Mouse (Mus musculus) forebrain, embryonic 14.5 days (tissue): Measurements from ENCODE around the gene Fto. TPM values are rescaled to one million over a fixed set of nuclear protein-coding genes. Genes with fewer than 3 reads are reported as not detected.
A peak's percentile ranks its signal among the peaks of the same experiment; 100 is the strongest.

Experiments used
- ATAC-seq: fragments of 200-750 bp; cut with Nextera tagmentation; 2 replicates; pipeline ENCODE4 v1.8.0; 2017; ENCODE audit warnings: mild to moderate bottlenecking, moderate library complexity
- DNase-seq: peaks from one replicate; pipeline ENCODE4 v3.0.0-alpha.2; 2015; ENCODE audit warnings: low spot score
- H3K27ac ChIP-seq: fragments of 300-500 bp; sonication (generic); 2 replicates; pipeline ENCODE4 v1.5.1; 2014; ENCODE audit warnings: low read depth, mild to moderate bottlenecking, control low read depth, low read length, moderate library complexity
- H3K27me3 ChIP-seq: fragments of 300-500 bp; sonication (generic); replicated peaks from 2 replicates; pipeline ENCODE4 v1.6.1; 2014; ENCODE audit warnings: low read length, control low read depth, mixed read lengths; ENCODE audit not compliant: control insufficient read depth, insufficient read depth
- H3K36me3 ChIP-seq: fragments of 300-500 bp; sonication (generic); 2 replicates; pipeline ENCODE4 v1.6.1; 2014; ENCODE audit warnings: low read length, control low read depth; ENCODE audit not compliant: control insufficient read depth, insufficient read depth
- H3K4me1 ChIP-seq: fragments of 300-500 bp; sonication (generic); 2 replicates; pipeline ENCODE4 v1.6.1; 2014; ENCODE audit warnings: antibody characterized with exemption, low read length, control low read depth; ENCODE audit not compliant: control insufficient read depth, insufficient read depth
- H3K4me2 ChIP-seq: fragments of 300-500 bp; sonication (generic); 2 replicates; pipeline ENCODE4 v1.6.1; 2014; ENCODE audit warnings: mild to moderate bottlenecking, control low read depth, low read length
- H3K4me3 ChIP-seq: fragments of 300-500 bp; sonication (generic); 2 replicates; pipeline ENCODE4 v1.5.1; 2014; ENCODE audit warnings: low read depth, low read length, control low read depth
- H3K9ac ChIP-seq: fragments of 300-500 bp; sonication (generic); 2 replicates; pipeline ENCODE4 v1.6.1; 2014; ENCODE audit warnings: mild to moderate bottlenecking, low read length, control low read depth, moderate library complexity
- H3K9me3 ChIP-seq: fragments of 300-500 bp; sonication (generic); replicated peaks from 2 replicates; pipeline ENCODE4 v1.6.1; 2016; ENCODE audit warnings: low read length, control low read depth, mixed read lengths; ENCODE audit not compliant: control insufficient read depth
- WGBS: fragments of 180-500 bp; shearing (Covaris S2); extraction: QIAGEN DNeasy Blood & Tissue Kit; methylation state at CpG from one replicate; pipeline ENCODE4 v1.1.7; 2014; 5-methylcytosine and 5-hydroxymethylcytosine counted together
- polyA plus RNA-seq: library from polyadenylated mRNA; unstranded; fragments of >200 nt; fragmentation: Nextera tagmentation; extraction: Ambion mirVana; gene quantifications from 2 replicates; pipeline ENCODE4 v1.2.1, GENCODE M21; 2014

Fto gene
- polyA plus RNA-seq, 1 experiment from 2014 or later: 103 TPM

DNA sequence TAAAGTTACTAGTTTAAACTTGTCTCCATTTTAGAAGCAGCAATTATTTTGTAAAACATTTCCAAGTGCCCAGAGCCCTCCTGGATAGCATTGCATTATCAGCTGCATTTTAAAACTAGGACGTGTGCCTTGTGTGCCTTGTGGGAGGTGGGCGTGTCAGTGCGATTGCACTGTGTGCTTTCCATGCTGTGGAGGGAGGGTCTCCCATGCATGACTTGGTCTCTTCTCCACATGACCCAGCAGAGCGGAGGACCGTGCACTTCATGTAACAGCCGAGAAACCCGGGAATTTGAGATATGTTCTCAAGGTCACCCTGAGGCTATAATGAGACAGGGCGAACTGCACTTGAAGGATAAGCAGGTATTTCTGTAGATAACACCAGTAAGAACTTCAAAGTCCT lies 347.6 kb downstream of the Fto start:
- no peak for ATAC-seq
- Histone ChIP-seq H3K4me2 (no peak overlapping the region), H3K9ac (no peak overlapping the region), H3K9me3 (no peaks in the 10 kb centered on the region), H3K27me3 (no peaks in the 10 kb centered on the region), H3K4me1 (peaks cover 4% of the 10 kb centered on the region; the same call in 1 of the 2 replicates), H3K36me3 (no peaks in the 10 kb centered on the region), H3K4me3 (no peak overlapping the region), H3K27ac (no peak overlapping the region)
- WGBS: 85% methylated on average over 8 of the region's 8 CpGs
- DNase-seq: no peak

- WGBS: 35% methylated on average over 16 of the region's 16 CpGs
- Histone ChIP-seq H3K4me1 (peaks cover 7% of the 10 kb centered on the region; the same call in 1 of the 2 replicates), H3K4me2 (no peak overlapping the region), H3K9ac (no peak overlapping the region), H3K27me3 (no peaks in the 10 kb centered on the region), H3K27ac (no peak overlapping the region), H3K4me3 (no peak overlapping the region), H3K9me3 (no peaks in the 10 kb centered on the region), H3K36me3 (no peaks in the 10 kb centered on the region)
- DNase-seq (peak; percentile 68), ATAC-seq (no peak)
These were observed 356.2 kb downstream of the Fto start for GRCm38 (mm10) chr8:91669461-91670071.

GRCm38 (mm10) chr8:91676928-91677327 lies 363.6 kb downstream of the Fto start:
- peak; percentile 81; the same call in 1 of the 2 replicates for ATAC-seq

GRCm38 (mm10) chr8:91679451-91679850 lies 366.1 kb downstream of the Fto start:
- Histone ChIP-seq H3K27me3 (peaks cover 16% of the 10 kb centered on the region; the same call in 1 of the 2 replicates), H3K27ac (no peak overlapping the region), H3K4me2 (no peak overlapping the region), H3K9ac (0 out of 2 replicates have a peak overlapping the region, but pooled peaks have one; percentile 13), H3K4me3 (no peak overlapping the region), H3K9me3 (no peaks in the 10 kb centered on the region), H3K36me3 (no peaks in the 10 kb centered on the region), H3K4me1 (no peaks in the 10 kb centered on the region)
- WGBS: 24% methylated on average over 15 of the region's 15 CpGs
- ATAC-seq (no peak), DNase-seq (no peak)

More at GRCm38 (mm10) chr8:91676928-91677327, 363.6 kb downstream of the Fto start:
- Histone ChIP-seq H3K4me3 (no peak overlapping the region), H3K4me2 (no peak overlapping the region), H3K4me1 (no peaks in the 10 kb centered on the region), H3K9me3 (no peaks in the 10 kb centered on the region), H3K9ac (no peak overlapping the region), H3K27me3 (peaks cover 12% of the 10 kb centered on the region; the same call in 1 of the 2 replicates), H3K36me3 (no peaks in the 10 kb centered on the region), H3K27ac (no peak overlapping the region)
- peak; percentile 72 for DNase-seq
- WGBS: 65% methylated on average over 3 of the region's 3 CpGs

DNA sequence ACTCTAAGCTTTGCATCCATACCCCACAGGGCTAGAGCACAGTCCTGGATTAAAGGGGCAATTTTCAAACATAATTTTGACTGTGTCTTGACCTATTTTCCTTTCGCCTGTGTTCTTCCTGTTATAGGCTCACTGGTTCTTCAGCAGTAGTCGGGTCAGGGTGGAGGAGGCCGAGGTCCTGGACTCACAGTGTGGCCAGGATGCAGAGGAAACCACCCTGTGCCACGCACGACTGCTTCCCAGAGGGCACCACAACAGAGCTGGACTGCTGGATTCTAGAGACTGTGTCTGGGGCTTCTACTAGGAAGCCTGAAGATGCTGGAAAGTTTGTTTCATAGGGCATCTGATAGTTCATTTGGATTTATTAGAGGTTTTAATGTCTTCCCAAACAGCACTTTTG lies 366.8 kb downstream of the Fto start:
- Histone ChIP-seq H3K4me1 (no peaks in the 10 kb centered on the region), H3K27ac (no peak overlapping the region), H3K27me3 (peaks cover 16% of the 10 kb centered on the region; the same call in 1 of the 2 replicates), H3K9me3 (no peaks in the 10 kb centered on the region), H3K36me3 (no peaks in the 10 kb centered on the region), H3K9ac (no peak overlapping the region), H3K4me2 (no peak overlapping the region), H3K4me3 (no peak overlapping the region)
- DNase-seq: no peak
- no peak for ATAC-seq
- 80% methylated on average over 5 of the region's 5 CpGs for WGBS

- Histone ChIP-seq H3K4me2 (no peak overlapping the region), H3K36me3 (no peaks in the 10 kb centered on the region), H3K9me3 (no peaks in the 10 kb centered on the region), H3K4me3 (no peak overlapping the region), H3K27me3 (0 out of 2 replicates have a peak, but pooled peaks cover 10% of the 10 kb centered on the region), H3K4me1 (no peaks in the 10 kb centered on the region), H3K9ac (no peak overlapping the region), H3K27ac (no peak overlapping the region)
- DNase-seq: no peak
- 70% methylated on average over 6 of the region's 6 CpGs for WGBS
- no peak for ATAC-seq
These were observed 371.4 kb downstream of the Fto start for GRCm38 (mm10) chr8:91684596-91685317.

GRCm38 (mm10) chr8:91685408-91685807 lies 372.1 kb downstream of the Fto start:
- ATAC-seq (no peak), DNase-seq (no peak)
- Histone ChIP-seq H3K4me3 (no peak overlapping the region), H3K4me1 (no peaks in the 10 kb centered on the region), H3K4me2 (no peak overlapping the region), H3K27me3 (0 out of 2 replicates have a peak, but pooled peaks cover 10% of the 10 kb centered on the region), H3K36me3 (no peaks in the 10 kb centered on the region), H3K27ac (no peak overlapping the region), H3K9ac (no peak overlapping the region), H3K9me3 (no peaks in the 10 kb centered on the region)
- 36% methylated on average over 3 of the region's 3 CpGs for WGBS

GRCm38 (mm10) chr8:91692056-91692721 lies 378.9 kb downstream of the Fto start:
- H3K36me3 ChIP-seq: no peaks in the 10 kb centered on the region
- 59% methylated on average over 15 of the region's 15 CpGs for WGBS
- DNase-seq (no peak), ATAC-seq (no peak)
- no peaks in the 10 kb centered on the region for H3K9me3 ChIP-seq
- H3K9ac ChIP-seq: no peak overlapping the region
- no peak overlapping the region for H3K4me3 ChIP-seq
- H3K4me1 ChIP-seq: no peaks in the 10 kb centered on the region
- no peak overlapping the region for H3K27ac ChIP-seq
- H3K4me2 ChIP-seq: no peak overlapping the region
- H3K27me3 ChIP-seq: no peaks in the 10 kb centered on the region
